Mouse (Mus musculus): Measurements from ENCODE around the gene Hist1h4a. TPM values are rescaled to one million over a fixed set of nuclear protein-coding genes. Genes with fewer than 3 reads are reported as not detected.
"Not testable (repeated sequence)": the region's sequence is repeated elsewhere in the genome, so short reads cannot be mapped to it uniquely, and the experiment has no call there.

Hist1h4a gene
- polyA plus RNA-seq (2011; ENCODE audit: insufficient read length, low read depth, missing spikeins) = 1.3 and 5.4 TPM in 2 replicates

- H3K4me3 ChIP-seq (ENCODE audit: insufficient read depth, low read length) = peak within 1 kb of the TSS; percentile 49
- TF ChIP-seq POLR2A (IDR thresholded peaks at IDR 0.05; ENCODE audit: low read depth, low read length) (peak; percentile 98), CTCF (IDR thresholded peaks at IDR 0.05; ENCODE audit: borderline replicate concordance, insufficient read depth, low read length) (no peak)
Observed at GRCm38 (mm10) chr13:23760972-23761864, at the start of gene Hist1h4a. TSS of gene Hist1h4a (minus strand) at chr13:23761230.

GRCm38 (mm10) chr13:23806422-23807052, 45.5 kb upstream of the Hist1h4a start, which contains the start of gene Slc17a2:
TSS of gene Slc17a2 (plus strand) at chr13:23806993.
- no peak within 1 kb of the TSS for H3K27ac ChIP-seq (ENCODE audit: insufficient read depth, low read length)
- no peak for TF ChIP-seq CTCF (IDR thresholded peaks at IDR 0.05; ENCODE audit: borderline replicate concordance, insufficient read depth, low read length)
- no peaks in the 10 kb centered on the region for H3K4me1 ChIP-seq (ENCODE audit: control insufficient read depth, insufficient read depth, low read length)
- no peak within 1 kb of the TSS for H3K4me3 ChIP-seq (ENCODE audit: insufficient read depth, low read length)

More at GRCm38 (mm10) chr13:23760972-23761864, at the start of gene Hist1h4a:
- H3K27ac ChIP-seq (ENCODE audit: insufficient read depth, low read length) = peak within 1 kb of the TSS; percentile 93
- H3K4me1 ChIP-seq (ENCODE audit: control insufficient read depth, insufficient read depth, low read length) = no peaks in the 10 kb centered on the region

DNA sequence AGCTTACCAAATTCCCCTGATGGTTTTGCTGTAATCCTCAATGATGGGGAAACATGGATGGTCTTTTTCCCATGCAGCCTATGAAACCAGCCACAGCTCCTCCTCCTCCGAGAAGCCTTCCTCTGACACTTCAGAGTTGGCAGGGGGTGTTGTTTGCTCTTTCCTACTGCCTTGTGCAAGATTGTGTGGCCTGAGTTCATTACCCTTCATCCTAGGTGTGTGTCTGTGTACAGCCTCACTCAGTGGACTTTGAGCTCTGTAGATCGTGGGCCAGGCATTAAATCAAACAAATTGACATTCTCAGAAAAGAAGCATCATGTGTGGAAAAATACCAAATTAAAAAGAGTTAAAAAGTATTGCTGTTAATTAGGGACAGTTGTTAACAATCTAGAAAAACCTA, 43.5 kb upstream of the Hist1h4a start:
- no peak overlapping the region for H3K27ac ChIP-seq (ENCODE audit: insufficient read depth, low read length)

DNA sequence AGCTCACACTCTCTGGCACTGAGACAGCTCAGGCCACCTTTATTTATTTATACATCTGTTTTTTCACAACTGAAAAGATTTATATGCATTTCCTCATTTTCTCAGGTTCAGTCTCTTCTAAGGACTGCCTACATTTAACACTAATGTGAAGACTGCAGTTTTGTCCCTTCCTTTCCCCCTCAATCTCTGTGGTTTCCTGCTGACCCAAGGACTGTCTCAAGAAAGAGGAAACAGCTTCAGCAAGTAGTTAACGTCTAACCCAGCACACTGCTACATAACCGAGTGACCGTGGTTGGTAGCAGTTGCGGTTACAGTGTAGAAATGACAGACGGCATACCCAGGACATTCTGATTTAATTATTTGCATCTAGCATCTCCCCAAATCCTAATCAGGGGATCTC, 38.4 kb upstream of the Hist1h4a start:
- H3K27ac ChIP-seq (ENCODE audit: insufficient read depth, low read length) = no peak overlapping the region
- no peak for TF ChIP-seq CTCF (IDR thresholded peaks at IDR 0.05; ENCODE audit: borderline replicate concordance, insufficient read depth, low read length)
- no peak for TF ChIP-seq POLR2A (IDR thresholded peaks at IDR 0.05; ENCODE audit: low read depth, low read length)

More for the DNA sequence above, 43.5 kb upstream of the Hist1h4a start:
- no peak overlapping the region for H3K4me3 ChIP-seq (ENCODE audit: insufficient read depth, low read length)
- TF ChIP-seq CTCF (IDR thresholded peaks at IDR 0.05; ENCODE audit: borderline replicate concordance, insufficient read depth, low read length) (no peak), POLR2A (IDR thresholded peaks at IDR 0.05; ENCODE audit: low read depth, low read length) (no peak)
- no peaks in the 10 kb centered on the region for H3K4me1 ChIP-seq (ENCODE audit: control insufficient read depth, insufficient read depth, low read length)

GRCm38 (mm10) chr13:23792520-23792919, 31.5 kb upstream of the Hist1h4a start:
- no peak overlapping the region for H3K4me3 ChIP-seq (ENCODE audit: insufficient read depth, low read length)
- no peak overlapping the region for H3K27ac ChIP-seq (ENCODE audit: insufficient read depth, low read length)
- TF ChIP-seq POLR2A (IDR thresholded peaks at IDR 0.05; ENCODE audit: low read depth, low read length) = no peak
- no peaks in the 10 kb centered on the region for H3K4me1 ChIP-seq (ENCODE audit: control insufficient read depth, insufficient read depth, low read length)

More for the DNA sequence above, 38.4 kb upstream of the Hist1h4a start:
- H3K4me3 ChIP-seq (ENCODE audit: insufficient read depth, low read length) = no peak overlapping the region
- no peaks in the 10 kb centered on the region for H3K4me1 ChIP-seq (ENCODE audit: control insufficient read depth, insufficient read depth, low read length)

GRCm38 (mm10) chr13:23779025-23779424, 18.0 kb upstream of the Hist1h4a start:
- TF ChIP-seq POLR2A (IDR thresholded peaks at IDR 0.05; ENCODE audit: low read depth, low read length) = no peak
- TF ChIP-seq CTCF (IDR thresholded peaks at IDR 0.05; ENCODE audit: borderline replicate concordance, insufficient read depth, low read length) = no peak
- Histone ChIP-seq H3K27ac (ENCODE audit: insufficient read depth, low read length) (no peak overlapping the region), H3K4me3 (ENCODE audit: insufficient read depth, low read length) (no peak overlapping the region), H3K4me1 (ENCODE audit: control insufficient read depth, insufficient read depth, low read length) (no peaks in the 10 kb centered on the region)

DNA sequence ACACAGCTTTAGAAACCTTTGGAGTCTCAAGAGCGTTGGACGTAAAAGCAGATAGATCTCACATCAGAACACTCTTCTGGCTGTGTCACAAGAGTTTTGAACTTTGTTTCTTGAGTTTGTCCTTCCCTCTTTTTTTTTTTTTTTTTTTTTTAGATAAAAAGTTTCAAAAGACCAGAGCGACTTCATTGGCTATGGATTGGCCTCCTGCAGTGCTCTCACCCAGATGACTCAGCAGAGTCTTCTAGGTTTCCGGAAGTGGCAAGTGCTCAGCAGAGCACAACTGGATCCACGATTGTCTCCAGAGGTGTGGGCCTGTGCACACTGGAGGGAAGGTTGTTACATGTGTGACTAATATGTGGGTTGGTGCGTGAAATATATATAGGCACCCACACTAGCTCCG, 17.3 kb upstream of the Hist1h4a start:
- Histone ChIP-seq H3K4me1 (ENCODE audit: control insufficient read depth, insufficient read depth, low read length) (no peaks in the 10 kb centered on the region), H3K27ac (ENCODE audit: insufficient read depth, low read length) (no peak overlapping the region), H3K4me3 (ENCODE audit: insufficient read depth, low read length) (no peak overlapping the region)
- TF ChIP-seq POLR2A (IDR thresholded peaks at IDR 0.05; ENCODE audit: low read depth, low read length) (no peak), CTCF (IDR thresholded peaks at IDR 0.05; ENCODE audit: borderline replicate concordance, insufficient read depth, low read length) (no peak)

DNA sequence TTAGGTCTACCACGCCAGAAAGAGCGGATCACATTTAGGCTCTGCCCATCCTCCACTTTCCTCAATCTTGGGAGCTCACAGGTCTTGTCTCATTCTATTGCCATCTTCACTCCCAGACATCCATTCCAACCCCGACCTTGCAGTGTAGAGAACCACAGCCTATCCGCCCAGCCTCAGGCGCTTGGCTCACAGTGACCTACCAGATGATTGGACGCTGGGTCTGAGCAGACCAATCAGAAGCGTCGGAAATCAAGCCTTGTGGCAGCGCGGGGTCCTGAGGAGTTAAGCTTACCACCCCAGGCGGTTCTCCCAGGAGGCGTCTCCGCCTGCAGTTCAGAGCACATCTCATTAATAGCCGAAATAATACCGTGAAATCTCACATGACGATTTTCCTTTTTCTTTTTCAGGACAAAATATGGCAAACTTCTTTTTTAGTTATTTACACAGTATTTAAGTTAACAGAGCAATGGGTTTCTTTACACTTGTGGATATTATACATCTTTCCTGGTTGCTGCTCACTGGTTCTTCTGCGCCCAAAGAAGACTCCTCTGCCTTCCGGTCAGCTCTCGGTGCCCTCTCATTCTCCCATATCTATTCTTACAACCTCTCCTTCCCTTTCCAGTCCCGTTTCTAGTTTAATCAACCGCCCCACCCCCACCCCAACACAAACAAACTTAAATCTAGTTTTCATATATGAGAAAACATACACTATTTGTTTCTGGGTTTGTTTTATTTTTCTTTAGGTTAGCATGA, 11.7 kb upstream of the Hist1h4a start:
- no peaks in the 10 kb centered on the region for H3K4me1 ChIP-seq (ENCODE audit: control insufficient read depth, insufficient read depth, low read length)
- no peak for TF ChIP-seq POLR2A (IDR thresholded peaks at IDR 0.05; ENCODE audit: low read depth, low read length)
- TF ChIP-seq CTCF (IDR thresholded peaks at IDR 0.05; ENCODE audit: borderline replicate concordance, insufficient read depth, low read length) = no peak
- H3K27ac ChIP-seq (ENCODE audit: insufficient read depth, low read length) = no peak overlapping the region
- H3K4me3 ChIP-seq (ENCODE audit: insufficient read depth, low read length) = no peak overlapping the region

GRCm38 (mm10) chr13:23769613-23770012, 8.6 kb upstream of the Hist1h4a start, which contains the start of gene Trim38:
TSS of gene Trim38 (plus strand) at chr13:23769913.
- H3K4me1 ChIP-seq (ENCODE audit: control insufficient read depth, insufficient read depth, low read length); H3K4me3 ChIP-seq (ENCODE audit: insufficient read depth, low read length); H3K27ac ChIP-seq (ENCODE audit: insufficient read depth, low read length): not testable (repeated sequence)
